Mouse (Mus musculus): ENCODE measurements around the gene Scaf1. TPM values are rescaled to one million over a fixed set of nuclear protein-coding genes. Genes with fewer than 3 reads are reported as not detected.
A peak's percentile ranks its signal among the peaks of the same experiment; 100 is the strongest.

Scaf1 gene
- polyA plus RNA-seq, 1 experiment from 2014 or later, result 20.1 TPM

- DNase-seq (ENCODE audit: low spot score), result no peak
Measured at GRCm38 (mm10) chr7:45015344-45015956, 713 bp downstream of the Scaf1 start.

GRCm38 (mm10) chr7:45014096-45014451 lies 2.1 kb downstream of the Scaf1 start:
- DNase-seq (ENCODE audit: low spot score), result no peak

DNA sequence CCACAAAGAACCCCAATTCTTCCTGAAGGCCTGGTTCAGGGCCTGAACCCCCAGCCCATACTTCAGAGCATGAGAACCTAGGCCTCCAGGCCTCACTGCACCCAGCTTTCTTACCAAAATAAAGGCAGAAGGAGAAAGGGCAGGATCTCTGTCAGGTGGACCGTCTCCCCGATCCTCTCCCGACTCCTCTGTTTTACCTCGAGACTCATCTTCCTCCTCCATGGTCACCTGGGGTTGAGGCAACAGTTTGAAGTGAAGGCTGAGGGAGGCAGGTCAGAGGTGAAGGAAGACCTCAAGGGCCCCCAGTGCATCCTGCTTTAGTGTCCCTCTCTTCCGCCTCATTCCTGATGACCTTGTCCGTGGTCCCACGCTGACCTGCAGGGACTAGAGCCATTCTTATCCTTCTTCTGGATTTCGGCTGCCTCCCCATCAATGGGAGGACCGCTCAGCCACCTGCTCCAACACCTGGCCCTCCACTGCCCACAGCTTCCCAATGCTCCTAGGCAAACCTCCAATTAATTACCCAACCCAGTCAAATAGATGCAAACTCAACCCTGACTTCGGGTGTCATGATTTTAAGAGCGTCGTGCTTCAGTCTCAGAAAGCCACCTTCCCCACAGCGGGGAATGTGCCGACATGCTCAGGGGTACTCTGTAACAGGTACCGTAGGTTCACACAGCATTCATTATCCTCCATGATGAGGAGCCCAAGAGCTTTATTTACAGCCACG lies 2.6 kb downstream of the Scaf1 start:
- no peak for DNase-seq (ENCODE audit: low spot score)

- no peak for DNase-seq (ENCODE audit: low spot score)
Measured at GRCm38 (mm10) chr7:45012824-45013223, 3.3 kb downstream of the Scaf1 start.

GRCm38 (mm10) chr7:45012011-45012410 lies 4.2 kb downstream of the Scaf1 start:
- no peak for DNase-seq (ENCODE audit: low spot score)

DNA sequence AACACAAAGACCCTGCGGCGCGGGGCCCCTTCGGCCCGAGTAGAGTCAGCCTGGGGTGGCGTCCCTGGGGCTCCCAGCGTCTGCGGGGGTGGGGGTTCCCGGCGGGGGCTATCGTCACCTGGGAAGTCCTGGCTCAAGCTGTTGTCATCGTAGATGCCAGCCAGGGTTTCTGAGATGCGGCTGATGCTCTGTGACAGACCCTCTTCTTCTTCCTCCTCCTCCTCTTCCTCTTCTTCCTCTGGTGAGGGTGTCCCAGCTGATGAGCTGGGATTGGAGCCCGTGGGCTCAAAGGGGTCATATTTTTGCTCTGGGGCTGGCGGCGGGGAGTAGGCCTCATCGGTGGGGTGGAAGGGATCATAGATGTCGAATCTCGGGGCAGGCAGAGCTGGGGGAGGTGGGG lies 7.8 kb downstream of the Scaf1 start:
- no peak for DNase-seq (ENCODE audit: low spot score)

- no peak for DNase-seq (ENCODE audit: low spot score)
Measured at GRCm38 (mm10) chr7:45007846-45008245, 8.3 kb downstream of the Scaf1 start.

DNA sequence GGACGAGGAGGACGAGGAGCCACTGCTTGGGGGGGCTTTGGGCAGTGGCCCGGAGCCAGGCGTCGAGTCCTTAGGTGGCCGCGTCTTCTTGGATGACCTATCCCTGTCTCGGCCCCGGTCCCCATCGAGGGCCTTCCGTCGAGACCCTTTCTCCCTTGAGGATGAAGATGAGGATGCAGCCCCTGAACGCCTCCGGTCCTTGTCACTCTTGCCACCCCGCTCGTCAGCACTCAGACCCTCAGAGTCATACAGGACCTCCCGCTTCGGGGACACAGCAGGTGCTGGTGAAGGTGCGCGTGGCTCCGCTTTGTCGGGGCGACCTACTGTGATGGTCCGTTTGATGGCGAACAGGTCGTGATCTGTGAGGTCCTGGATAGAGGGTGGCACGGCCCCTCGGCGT lies 9.0 kb downstream of the Scaf1 start:
- no peak for DNase-seq (ENCODE audit: low spot score)

GRCm38 (mm10) chr7:45006503-45006902 lies 9.7 kb downstream of the Scaf1 start:
- no peak for DNase-seq (ENCODE audit: low spot score)

GRCm38 (mm10) chr7:45005321-45005992 lies 10.7 kb downstream of the Scaf1 start:
- no peak for DNase-seq (ENCODE audit: low spot score)

DNA sequence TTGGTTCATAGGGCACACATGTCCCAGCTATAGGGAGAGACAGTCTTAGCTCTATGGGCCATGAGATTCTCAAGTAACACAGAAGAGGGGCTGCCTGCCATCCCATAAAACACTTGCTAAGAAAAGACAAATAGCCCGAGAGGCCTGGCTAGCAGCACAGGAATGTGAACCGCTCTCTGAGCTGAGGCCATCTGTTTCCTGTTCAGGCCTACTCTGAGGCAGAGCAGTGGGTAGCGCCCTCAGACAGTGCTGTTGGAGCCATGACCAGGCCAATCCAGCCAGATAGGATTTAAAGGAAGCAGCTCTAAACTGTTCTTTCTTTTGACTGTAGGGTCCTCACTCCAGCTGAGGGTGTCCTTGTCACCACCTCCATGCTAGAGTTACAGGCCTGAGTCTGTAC lies 11.6 kb downstream of the Scaf1 start:
- DNase-seq (ENCODE audit: low spot score), result no peak

DNA sequence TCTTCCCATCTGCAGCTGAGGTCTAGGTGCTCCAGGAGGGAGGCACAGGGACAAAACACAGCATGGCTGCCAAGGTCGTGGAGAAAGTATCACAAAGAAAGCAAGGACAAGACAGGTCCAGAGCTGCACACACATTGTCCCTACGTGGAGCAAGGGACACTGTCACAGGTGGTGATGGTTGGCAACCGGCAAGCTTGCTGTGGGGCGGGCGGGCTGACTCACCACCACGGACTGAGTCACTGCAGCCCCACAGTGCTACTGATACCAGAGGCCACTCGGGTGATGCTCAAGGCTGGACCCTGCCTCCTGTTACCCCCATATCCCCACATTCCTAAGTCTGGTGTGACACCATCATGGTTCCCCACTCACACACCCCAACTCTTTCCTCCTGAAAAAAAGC lies 13.7 kb downstream of the Scaf1 start:
- no peak for DNase-seq (ENCODE audit: low spot score)

DNA sequence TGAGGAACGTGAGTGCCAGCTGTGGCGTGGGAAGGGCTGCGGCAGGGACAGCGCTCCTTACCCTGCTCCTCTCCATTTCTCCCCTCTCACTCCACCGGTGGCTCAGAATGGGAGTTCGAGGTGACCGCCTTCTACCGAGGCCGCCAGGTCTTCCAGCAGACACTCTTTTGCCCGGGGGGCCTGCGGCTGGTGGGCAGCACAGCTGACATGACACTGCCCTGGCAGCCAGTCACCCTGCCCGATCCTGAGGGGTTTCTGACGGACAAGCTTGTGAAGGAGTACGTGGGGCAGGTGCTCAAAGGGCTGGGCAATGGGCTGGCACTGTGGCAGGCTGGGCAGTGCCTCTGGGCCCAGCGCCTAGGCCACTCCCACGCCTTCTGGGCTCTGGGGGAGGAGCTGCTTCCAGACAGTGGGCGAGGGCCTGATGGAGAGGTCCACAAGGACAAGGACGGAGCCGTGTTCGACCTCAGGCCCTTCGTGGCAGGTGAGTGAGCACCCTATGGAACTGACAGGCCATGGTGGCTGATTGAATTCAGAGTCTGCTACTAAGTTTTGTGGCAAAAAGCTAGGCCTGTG lies 15.5 kb downstream of the Scaf1 start:
- DNase-seq (ENCODE audit: low spot score), result no peak

GRCm38 (mm10) chr7:44999753-45000152 lies 16.4 kb downstream of the Scaf1 start:
- no peak for DNase-seq (ENCODE audit: low spot score)

DNA sequence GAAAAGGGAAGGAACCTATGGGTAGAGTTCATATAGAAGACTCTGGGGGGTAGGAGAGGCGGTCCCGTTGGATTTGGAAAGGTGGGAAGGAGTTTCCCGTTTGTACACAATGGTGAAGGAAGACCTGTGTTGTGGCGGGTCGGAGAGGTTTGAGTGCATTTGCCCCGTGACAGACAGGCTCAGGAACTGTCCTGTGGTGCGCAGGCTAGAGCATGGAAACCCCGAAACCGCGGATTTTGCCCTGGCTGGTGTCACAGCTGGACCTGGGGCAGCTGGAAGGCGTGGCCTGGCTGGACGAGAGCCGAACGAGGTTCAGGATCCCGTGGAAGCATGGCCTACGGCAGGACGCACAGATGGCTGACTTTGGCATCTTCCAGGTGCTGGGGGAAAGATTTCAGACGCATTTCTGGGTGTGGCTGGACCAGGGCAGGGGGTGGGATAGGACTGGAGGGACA lies 17.6 kb downstream of the Scaf1 start, which contains the start of gene Bcl2l12:
Bcl2l12 (minus strand) TSS at position 212 of the 455 bp plus-strand sequence.
- DNase-seq (ENCODE audit: low spot score), result peak; percentile 25

GRCm38 (mm10) chr7:44997940-44998428 lies 18.2 kb downstream of the Scaf1 start:
- no peak for DNase-seq (ENCODE audit: low spot score)

GRCm38 (mm10) chr7:44997231-44997939 lies 18.8 kb downstream of the Scaf1 start, which contains the start of gene Irf3:
Gene Irf3 (plus strand): TSS chr7:44997648.
- peak; percentile 99 for DNase-seq (ENCODE audit: low spot score)

DNA sequence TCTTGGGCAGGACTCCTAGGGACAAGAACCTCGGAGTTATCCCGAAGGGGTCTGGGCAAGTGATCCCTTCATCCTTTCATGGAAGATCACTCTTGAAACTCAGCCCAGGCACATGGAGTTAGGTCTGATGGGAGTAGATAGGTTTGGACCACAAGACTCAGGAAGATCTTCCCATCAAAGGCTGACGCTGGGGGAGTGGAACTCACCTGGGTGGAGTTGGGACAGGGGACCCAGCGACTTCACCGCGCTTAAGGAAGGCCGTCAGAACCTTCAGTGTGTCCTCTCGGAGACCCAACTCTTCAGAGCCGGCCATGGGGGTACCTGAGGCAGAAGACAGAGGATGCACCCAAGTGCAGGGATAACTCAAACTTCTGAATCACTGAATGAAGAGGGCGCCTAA lies 19.5 kb downstream of the Scaf1 start:
- no peak for DNase-seq (ENCODE audit: low spot score)

DNA sequence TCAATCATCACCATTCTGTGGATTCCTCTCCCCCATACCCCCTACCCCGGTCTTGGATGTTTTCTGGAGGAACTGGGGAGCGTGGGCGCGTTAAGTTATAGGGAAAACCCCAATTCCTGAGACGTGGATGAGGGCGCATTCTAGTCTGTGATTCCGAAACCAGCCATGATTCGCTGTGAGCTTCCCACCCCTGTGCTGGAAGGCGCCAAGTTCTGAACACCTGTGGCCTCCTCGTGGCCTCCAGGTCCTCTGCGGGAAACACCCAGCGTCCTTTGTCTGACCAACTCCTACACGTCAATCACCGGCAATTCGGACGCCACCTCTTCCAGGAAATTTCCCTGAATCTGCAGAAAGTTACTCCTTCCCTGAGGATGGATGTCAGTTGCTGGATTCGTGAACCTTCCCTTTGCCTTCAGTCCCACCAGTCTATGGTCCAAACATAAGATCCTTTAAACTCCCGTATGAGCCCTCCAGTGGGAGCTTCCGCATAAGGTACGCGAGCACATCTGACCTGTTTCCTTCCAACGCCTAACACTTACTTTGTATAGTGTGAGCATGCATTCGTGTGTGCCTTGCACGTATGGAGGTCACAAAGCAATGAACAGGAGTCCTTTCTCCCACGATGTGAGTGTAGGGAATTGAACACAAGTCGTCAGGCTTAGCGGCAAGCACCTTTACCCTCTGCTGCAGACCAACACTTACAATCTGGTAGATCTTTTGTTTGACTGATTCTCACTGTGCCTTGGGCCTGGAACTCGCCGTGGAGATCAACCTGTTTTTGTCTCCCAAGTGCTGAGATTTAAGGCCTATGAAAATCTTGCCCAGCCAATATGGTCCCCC lies 29.1 kb downstream of the Scaf1 start:
- DNase-seq (ENCODE audit: low spot score), result no peak

DNA sequence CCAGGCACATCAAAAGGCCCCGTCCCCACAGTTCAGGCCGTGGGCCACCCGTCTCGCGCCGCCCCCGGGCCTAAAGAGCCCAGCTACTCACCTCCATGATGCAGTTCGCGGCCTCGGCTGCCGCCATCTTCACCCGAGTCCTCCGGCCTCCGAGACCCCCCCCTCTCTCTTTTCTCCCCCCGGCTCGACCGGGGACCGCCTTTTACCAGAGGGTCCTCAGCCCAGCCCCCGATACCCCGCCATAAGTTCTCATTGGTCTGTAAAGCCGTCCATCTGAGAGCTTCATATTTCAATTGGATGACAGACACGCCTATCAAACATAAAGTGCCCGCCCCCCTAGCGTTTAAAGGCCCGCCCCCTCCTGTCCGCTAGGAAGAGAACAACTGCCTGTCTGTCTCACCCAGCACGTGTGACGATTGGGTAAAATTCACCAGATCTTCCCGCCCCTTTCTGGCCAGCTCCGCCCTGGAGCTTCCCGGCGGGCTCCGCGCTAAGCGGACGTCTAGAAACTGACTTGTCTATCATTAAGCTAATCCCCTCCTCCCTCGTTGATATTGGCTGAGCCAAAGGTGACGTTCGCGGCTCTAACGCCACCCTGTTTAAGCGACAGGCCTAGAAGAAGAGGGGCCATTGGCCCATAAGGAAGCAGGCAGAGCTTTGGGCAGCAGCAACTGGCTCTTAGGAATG lies 29.8 kb downstream of the Scaf1 start, which contains the start of gene Prmt1:
Prmt1 (minus strand) TSS at position 377 of the 687 bp plus-strand sequence.
- peak; percentile 99 for DNase-seq (ENCODE audit: low spot score)
